Mouse (Mus musculus) spleen, embryonic (tissue): ENCODE data around the gene Lgals7.

Source experiments
- CTCF ChIA-PET: fragments of 350-600 bp; sonication (Branson Sonifier 250); formaldehyde crosslinking; loops from one replicate; lab custom pipeline; 2022; lab: Charles Lee

Gene Lgals7

GRCm38 (mm10) chr7:28863540-28863939 lies at the start of gene Lgals7:
Gene Lgals7 (plus strand): TSS chr7:28863853.
- CTCF ChIA-PET = no interaction called here

- CTCF ChIA-PET = no interaction called here
Measured at GRCm38 (mm10) chr7:28814306-28815034, 49.2 kb upstream of the Lgals7 start.

DNA sequence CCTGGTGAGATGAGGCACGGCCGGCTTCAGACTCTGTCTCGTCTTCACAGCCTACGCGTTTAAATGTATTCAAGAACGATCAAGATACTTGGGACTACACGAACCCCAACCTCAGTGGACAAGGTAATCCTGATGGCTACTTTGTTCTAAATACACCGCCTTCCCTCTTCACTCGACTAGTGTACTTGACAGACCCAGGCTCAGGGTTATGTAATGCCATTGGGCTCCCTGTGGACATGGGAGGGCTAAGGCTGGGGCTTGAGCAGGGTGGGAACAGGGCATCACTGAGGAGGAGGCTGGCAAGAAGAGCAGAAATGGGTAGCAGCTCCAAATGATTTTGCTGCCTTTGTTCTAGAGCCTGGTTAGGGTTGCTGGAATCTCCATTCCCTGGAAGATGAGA lies 48.4 kb upstream of the Lgals7 start:
- CTCF ChIA-PET = no interaction called here

DNA sequence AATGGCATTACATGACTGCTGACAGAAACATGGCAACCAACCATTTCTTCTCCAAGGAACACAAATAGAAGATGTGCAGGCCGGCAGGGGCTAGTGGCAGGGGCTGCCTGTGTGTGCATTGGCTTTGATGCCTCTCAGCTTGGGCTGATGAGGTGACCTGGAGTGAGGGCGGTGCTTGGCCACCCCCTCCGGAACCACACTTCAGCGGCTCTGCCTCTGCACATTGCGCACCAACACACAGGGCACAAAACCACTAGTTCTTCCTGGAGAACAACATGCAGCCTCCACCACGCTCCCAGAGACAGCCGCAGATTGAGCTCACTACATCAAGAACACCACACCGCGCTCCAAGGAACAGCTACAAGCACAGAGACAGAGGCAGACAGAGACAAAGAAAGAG lies 47.5 kb upstream of the Lgals7 start:
- CTCF ChIA-PET = no interaction called here

GRCm38 (mm10) chr7:28816920-28817319 lies 46.7 kb upstream of the Lgals7 start:
- CTCF ChIA-PET = interaction anchor here (0.7 kb wide), 1 partner anchor 184 kb away, joined by 3 read pairs; no protein-coding TSS in a partner anchor

DNA sequence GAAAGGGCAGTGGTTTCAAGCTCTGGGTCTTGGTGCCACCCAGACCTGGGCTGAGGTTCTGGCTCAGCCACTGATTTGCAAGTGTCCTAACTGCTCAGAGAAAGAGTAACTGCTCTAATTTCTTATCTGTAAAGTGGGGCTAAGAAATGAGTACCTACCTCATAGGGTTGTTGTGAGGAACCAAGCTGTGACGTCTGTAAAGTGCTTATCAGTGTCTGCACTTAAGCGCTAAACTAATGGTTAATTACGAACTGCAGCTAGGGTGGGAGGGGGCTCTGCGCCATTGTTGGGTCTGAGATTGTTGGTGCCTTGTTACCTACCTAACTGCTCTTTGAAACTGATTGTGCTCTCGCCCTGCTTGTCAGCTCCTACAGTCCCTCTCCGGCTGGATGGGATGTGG lies 46.1 kb upstream of the Lgals7 start:
- CTCF ChIA-PET = no interaction called here

DNA sequence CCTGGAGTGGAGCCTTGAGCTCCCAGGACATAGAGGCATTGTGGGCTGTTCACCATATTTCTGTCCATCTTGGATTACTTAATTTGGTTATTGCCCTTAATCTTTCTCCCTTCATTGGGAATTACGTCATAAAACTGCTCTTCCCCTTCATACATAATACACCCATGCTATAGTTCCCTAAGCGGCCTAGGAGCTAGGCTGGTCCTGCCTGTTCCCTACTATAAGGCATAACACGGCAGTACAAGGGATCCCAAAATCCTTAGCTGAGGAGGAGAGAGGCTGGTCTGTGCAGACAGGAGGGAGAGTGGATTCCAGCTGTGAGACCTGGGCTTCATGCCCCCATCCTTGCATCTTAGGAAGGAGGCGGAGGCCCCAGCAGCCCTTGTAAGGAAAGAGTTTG lies 45.7 kb upstream of the Lgals7 start:
- CTCF ChIA-PET = interaction anchor here (0.5 kb wide), 2 partner anchors 50 to 1268 kb away, joined by 5 to 12 read pairs; no protein-coding TSS in a partner anchor

DNA sequence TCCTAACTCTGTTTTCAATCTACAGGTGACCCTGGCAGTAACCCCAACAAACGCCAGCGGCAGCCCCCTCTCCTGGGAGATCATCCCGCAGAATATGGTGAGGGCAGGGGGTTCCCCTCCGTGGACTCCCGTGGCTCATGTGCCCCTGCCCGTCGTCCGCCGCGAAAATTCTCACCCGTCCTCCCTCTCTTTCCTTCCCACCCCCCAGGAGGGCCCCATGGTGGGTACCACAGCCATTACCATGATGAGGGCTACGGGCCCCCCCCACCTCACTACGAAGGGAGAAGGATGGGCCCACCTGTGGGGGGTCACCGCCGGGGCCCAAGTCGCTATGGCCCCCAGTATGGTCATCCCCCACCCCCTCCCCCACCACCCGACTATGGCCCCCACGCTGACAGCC lies 45.2 kb upstream of the Lgals7 start:
- CTCF ChIA-PET = interaction anchor here (0.5 kb wide), 2 partner anchors 50 to 1269 kb away, joined by 5 to 12 read pairs; no protein-coding TSS in a partner anchor

GRCm38 (mm10) chr7:28818861-28819452 lies 44.7 kb upstream of the Lgals7 start:
- CTCF ChIA-PET = interaction anchor here (0.7 kb wide), 1 partner anchor 100 kb away, joined by 5 read pairs; no protein-coding TSS in a partner anchor

DNA sequence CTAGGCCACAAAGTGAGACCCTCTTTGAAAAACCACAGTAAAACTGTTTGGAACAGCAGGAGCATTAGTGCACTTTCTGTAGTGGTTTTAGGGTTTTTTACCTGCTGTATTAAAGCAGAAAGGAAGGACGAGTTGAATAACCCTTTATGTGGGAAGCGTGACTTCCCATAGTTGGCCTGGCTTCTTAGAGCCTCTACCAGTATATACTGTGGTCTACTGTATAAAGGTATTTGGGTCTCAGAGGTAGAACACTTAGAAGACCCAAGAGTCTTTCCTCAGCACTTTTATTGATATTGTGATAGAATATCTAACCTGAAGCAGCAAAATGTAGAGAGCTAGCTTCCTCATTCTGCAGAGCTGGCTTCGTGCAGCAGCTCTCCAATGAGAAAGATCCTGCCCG lies 44.1 kb upstream of the Lgals7 start:
- CTCF ChIA-PET = interaction anchor here (0.7 kb wide), 1 partner anchor 100 kb away, joined by 5 read pairs; no protein-coding TSS in a partner anchor

GRCm38 (mm10) chr7:28820358-28821260 lies 43.0 kb upstream of the Lgals7 start:
- CTCF ChIA-PET = interaction anchor here (0.7 kb wide), 1 partner anchor 23 kb away, joined by 3 read pairs; no protein-coding TSS in a partner anchor

- CTCF ChIA-PET = interaction anchor here (0.7 kb wide), 1 partner anchor 24 kb away, joined by 3 read pairs; no protein-coding TSS in a partner anchor
Measured at GRCm38 (mm10) chr7:28821261-28821831, 42.3 kb upstream of the Lgals7 start.

DNA sequence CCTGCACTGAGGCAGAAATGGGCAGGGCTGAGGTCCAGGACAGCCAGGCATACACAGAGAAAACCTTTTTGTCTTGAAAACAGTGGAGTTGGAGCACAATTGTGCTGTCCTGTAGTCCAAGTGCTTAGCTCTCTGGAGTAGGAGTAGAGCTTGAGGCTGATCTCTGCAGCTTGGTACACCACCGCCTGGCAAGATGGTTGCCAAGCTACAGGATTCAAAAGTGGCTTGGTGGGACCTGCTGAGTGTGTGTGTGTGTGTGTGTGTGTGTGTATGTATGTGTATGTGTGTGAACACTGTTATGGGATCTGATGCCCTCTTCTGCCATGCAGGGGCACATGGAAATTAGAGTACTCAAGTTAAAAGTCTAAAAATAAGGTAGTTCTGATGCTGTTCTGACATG lies 41.1 kb upstream of the Lgals7 start:
- CTCF ChIA-PET = interaction anchor here (0.7 kb wide), 1 partner anchor 13 kb away, joined by 5 read pairs; no protein-coding TSS in a partner anchor

GRCm38 (mm10) chr7:28822993-28823903 lies 40.4 kb upstream of the Lgals7 start:
- CTCF ChIA-PET = interaction anchor here (0.6 to 1.2 kb wide), 3 partner anchors 43 to 176 kb away, joined by 3 to 16 read pairs (median 3); no protein-coding TSS in a partner anchor

GRCm38 (mm10) chr7:28823932-28824331 lies 39.7 kb upstream of the Lgals7 start:
- CTCF ChIA-PET = interaction anchor here (0.6 to 1.2 kb wide), 3 partner anchors 44 to 176 kb away, joined by 3 to 16 read pairs (median 3); no protein-coding TSS in a partner anchor

DNA sequence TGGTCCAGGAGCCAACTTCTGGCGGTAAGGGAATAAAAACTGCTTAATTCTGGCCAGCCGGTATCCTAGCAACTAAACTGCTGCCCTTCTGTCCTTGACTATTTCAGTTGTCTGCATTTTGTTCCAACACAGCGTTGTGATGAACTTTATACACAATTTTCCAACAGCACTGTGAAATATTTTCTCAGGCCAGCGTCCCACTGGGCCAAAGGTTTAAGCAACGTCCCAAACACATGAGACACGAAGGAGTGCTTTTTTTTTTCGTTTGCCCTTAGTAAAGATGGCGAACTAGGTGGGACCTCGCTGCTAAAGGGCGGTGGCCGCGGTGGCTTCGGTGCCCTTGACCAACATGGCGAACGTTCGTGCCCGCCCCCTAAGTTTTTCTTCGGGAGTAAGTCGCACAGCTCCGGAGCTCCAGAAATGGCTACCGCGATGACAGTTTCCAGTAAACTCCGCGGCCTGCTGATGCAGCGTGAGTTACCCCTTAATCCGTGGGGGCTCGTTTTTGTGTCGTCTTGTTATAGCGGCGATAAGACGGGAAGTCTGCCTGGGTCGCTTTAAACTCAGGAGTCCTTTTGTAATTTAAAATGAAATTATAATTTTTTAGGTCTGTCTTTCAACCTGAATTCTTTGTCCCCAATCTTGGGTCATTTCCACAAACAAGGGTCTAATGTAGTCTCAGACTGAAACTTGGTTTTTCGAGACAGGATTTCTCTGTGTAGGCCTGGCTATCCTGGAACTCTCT lies 38.5 kb upstream of the Lgals7 start, which contains the start of gene Ech1:
Gene Ech1 (plus strand): TSS at position 277 of the 745 bp plus-strand sequence.
- CTCF ChIA-PET = no interaction called here

- CTCF ChIA-PET = interaction anchor here (1.0 kb wide), 1 partner anchor 215 kb away, joined by 3 read pairs; no protein-coding TSS in a partner anchor
Measured at GRCm38 (mm10) chr7:28825686-28826401, 37.8 kb upstream of the Lgals7 start.

DNA sequence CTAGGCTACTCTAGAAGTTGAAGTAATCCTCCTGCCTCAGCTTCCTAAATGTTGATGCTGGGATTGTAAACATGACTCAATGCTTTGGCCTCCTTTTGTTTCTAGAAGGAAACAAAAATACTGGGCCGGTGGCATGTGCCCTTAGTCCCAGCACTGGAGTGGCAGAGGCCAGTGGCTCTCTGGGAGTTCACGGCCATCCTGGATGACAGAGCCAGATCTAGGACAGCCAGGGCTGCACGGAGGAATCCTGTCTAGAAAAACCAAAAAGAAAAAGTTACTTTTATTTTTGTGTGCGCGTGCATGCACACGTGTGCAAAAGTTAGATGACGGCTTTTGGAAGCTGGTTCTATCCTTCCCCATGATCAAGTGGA lies 37.3 kb upstream of the Lgals7 start:
- CTCF ChIA-PET = interaction anchor here (1.0 to 1.1 kb wide), 2 partner anchors 17 to 215 kb away, joined by 3 to 4 read pairs; no protein-coding TSS in a partner anchor
